Mouse (Mus musculus) thymus, postnatal 25 days (tissue): ENCODE measurements at regions not wholly inside any gene's neighbourhood (a gene's known extent, or its start where the extent isn't known, plus 50 kb on each side); places are given as distances from the start of the nearest gene placed in this dataset.

Experiments used
- DNase-seq: peaks from one replicate; pipeline ENCODE4 v3.0.0; 2022

GRCm38 (mm10) chr8:8258231-8258638 is 402.8 kb downstream of the Efnb2 start:
- DNase-seq: no peak

- DNase-seq: no peak
Observed at GRCm38 (mm10) chr8:8256327-8256726, 404.7 kb downstream of the Efnb2 start.

DNA sequence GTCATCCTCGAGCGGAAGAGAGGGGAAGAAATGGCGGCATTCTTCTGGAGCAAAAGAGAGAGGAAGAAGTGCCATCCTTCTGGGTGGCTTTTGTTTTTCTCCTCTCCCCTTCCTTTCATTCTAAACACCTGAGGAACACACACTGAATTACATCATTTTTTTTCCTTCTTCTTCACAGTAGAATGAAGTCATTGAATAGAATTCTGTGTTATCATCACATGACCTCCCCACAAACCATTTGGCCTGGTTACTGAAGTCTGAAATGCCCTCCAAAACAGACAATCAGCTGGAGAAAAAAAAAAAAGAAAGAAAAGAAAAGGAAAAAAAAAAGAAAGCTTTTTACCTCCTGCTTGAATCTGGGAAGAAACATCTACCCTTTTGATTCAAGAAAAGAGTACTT is 406.6 kb downstream of the Efnb2 start:
- DNase-seq: no peak

- DNase-seq: no peak
Observed at GRCm38 (mm10) chr8:8244599-8244998, 416.4 kb downstream of the Efnb2 start.

DNA sequence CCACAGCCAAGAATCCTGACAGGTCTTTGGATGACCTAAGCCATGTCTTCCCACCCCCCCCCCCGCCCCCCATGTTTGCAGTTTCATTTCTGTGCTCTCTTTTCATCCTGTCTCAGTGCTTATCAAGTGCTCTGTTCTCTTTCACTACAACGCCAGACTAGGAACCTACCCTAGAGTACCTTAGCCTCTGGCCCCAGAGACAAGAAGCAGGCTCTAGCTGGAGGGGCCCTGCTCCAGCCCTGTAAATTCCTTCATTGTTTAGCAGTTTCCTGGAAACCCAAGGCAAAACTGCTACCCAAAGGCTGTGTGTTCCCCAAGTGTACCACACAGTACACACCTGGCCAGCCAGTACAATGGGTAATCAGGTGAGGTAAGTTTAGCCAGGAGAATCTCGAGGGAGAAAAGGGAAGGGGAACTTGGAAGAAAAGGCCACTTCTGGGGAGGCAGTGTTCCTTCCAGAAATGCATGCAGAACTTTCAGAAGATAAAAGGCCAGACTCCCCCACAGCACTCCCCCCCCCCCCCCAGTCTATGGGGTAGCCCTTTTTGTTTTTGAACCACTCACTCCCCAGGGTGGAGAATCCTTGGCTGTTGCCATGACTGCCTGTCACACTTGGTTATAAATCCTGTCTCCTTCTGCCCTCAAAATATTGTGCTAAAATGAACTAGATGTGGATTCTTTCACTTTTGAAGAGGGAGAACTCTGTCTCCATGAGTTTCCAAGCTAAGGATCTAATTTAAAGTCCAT is 419.1 kb downstream of the Efnb2 start:
- no peak for DNase-seq

GRCm38 (mm10) chr8:8241051-8241688 is 419.9 kb downstream of the Efnb2 start:
- no peak for DNase-seq

DNA sequence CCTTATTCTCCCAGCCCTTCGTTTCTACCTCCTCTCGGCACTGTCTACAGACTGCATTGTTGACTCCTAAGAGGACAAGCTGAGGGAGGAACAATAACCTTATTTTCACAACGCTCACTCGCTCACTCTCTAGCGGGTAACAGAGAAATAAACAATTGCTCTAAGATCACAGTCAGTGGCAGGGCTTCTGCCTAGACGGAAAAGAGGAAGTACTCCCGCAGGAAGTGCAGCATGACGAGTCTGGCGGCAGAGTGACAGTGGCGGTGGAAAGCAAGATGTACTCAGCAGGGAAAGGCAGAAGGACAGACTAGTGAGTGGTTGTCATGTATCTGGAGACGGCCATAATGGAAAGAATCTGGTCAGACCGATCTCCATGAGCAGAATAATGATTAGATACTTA is 421.6 kb downstream of the Efnb2 start:
- DNase-seq: no peak

- DNase-seq: no peak
Observed at GRCm38 (mm10) chr8:8238051-8238450, 423.0 kb downstream of the Efnb2 start.

DNA sequence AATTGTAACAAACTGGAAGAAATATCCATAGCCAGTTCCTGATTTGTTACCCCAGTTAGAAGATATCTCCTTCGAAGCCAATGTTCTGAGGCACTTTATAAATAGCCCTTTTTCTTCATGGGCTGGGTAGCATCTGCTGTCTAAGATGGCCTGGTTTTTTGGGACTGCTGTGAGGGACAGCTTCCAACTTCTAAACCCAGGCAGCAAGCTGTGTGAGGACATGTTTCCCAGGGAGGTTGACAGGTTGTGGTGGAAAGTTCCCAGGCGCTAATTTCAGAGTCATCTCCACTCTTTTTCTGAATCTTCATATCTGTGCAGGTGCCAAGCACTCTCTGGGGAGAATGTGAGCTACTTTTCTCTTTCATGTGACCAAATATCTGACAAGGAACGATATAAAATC is 427.4 kb downstream of the Efnb2 start:
- DNase-seq: no peak

- no peak for DNase-seq
Observed at GRCm38 (mm10) chr8:8233156-8233555, 427.9 kb downstream of the Efnb2 start.

GRCm38 (mm10) chr8:8231996-8232632 is 428.9 kb downstream of the Efnb2 start:
- DNase-seq: no peak

- no peak for DNase-seq
Observed at GRCm38 (mm10) chr8:8231308-8231985, 429.6 kb downstream of the Efnb2 start.

- no peak for DNase-seq
Observed at GRCm38 (mm10) chr8:8225994-8226393, 435.0 kb downstream of the Efnb2 start.

- no peak for DNase-seq
Observed at GRCm38 (mm10) chr8:8225175-8225830, 435.7 kb downstream of the Efnb2 start.

GRCm38 (mm10) chr8:8220395-8221031 is 440.5 kb downstream of the Efnb2 start:
- DNase-seq: no peak

GRCm38 (mm10) chr8:8219701-8220394 is 441.2 kb downstream of the Efnb2 start:
- DNase-seq: no peak

GRCm38 (mm10) chr8:8193036-8193435 is 468.0 kb downstream of the Efnb2 start:
- no peak for DNase-seq

- DNase-seq: no peak
Observed at GRCm38 (mm10) chr8:8186046-8186445, 475.0 kb downstream of the Efnb2 start.

- no peak for DNase-seq
Observed at GRCm38 (mm10) chr8:8183233-8183622, 477.8 kb downstream of the Efnb2 start.

DNA sequence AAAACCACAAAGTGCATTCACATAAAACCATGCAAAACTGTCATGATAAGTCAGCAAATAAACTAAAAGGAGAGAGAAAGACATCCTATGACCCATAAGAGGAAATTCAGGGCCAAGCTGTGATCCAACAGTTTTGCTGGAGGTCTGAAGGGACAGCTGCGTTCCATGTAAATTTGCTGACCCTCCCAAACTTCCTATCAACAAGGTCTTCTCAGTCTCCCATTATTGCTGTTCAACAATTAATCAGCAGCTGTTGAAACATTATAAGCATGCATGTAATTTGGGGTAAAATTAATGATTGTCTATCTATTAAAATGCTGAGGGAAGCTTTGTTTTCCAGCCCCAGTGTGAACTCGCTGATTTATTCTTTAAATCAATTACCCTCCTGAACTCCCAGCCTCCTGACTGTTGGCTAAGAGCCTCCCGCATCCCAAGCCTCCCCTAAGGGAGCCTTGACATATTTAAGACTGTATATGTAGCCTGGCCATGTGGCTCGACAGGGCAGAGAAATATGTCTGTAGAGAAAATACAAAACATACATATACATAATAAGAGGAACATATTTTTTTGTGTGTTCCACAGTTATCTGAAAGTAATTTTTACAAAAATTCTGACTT is 478.3 kb downstream of the Efnb2 start:
- no peak for DNase-seq

GRCm38 (mm10) chr8:8182108-8182507 is 478.9 kb downstream of the Efnb2 start:
- no peak for DNase-seq
